Mouse (Mus musculus) MEL (cell line): ENCODE data around the gene Gm9117. TPM values are rescaled to one million over a fixed set of nuclear protein-coding genes. Genes with fewer than 3 reads are reported as not detected.
"Not testable (repeated sequence)": the region's sequence is repeated elsewhere in the genome, so short reads cannot be mapped to it uniquely, and the experiment has no call there.

Source experiments
- DNase-seq: peaks from one replicate; pipeline ENCODE4 v3.0.0; 2011; ENCODE audit warnings: low read depth, low spot score
- H3K27ac ChIP-seq: 2 replicates; pipeline ENCODE4 v1.5.1; 2012; ENCODE audit warnings: low read depth, mild to moderate bottlenecking, control low read depth, low read length, moderate library complexity; ENCODE audit not compliant: control insufficient read depth
- H3K27me3 ChIP-seq, 2 experiments: fragments of 150-350 bp in 1 of 2; sonication (generic) in 1 of 2; 2 replicates each; pipeline ENCODE4 v1.6.1; 2012; ENCODE audit warnings: low read length in 2 of 2, mild to moderate bottlenecking in 2 of 2, improper control_type of control experiment in 1 of 2, moderate library complexity in 1 of 2; ENCODE audit not compliant: insufficient read depth in 2 of 2, control insufficient read depth in 1 of 2
- H3K36me3 ChIP-seq, 2 experiments: 2 replicates each; pipeline ENCODE4 v1.6.1; 2012 to 2014; ENCODE audit warnings: low read length in 2 of 2, improper control_type of control experiment in 1 of 2, inconsistent platforms in 1 of 2, mild to moderate bottlenecking in 1 of 2; ENCODE audit not compliant: insufficient read depth in 2 of 2, control insufficient read depth in 1 of 2
- H3K4me1 ChIP-seq, 2 experiments: fragments of 150-350 bp in 1 of 2; sonication (generic) in 1 of 2; 2 replicates each; pipeline ENCODE4 v1.6.1; 2012; ENCODE audit warnings: low read length in 2 of 2, improper control_type of control experiment in 1 of 2, mild to moderate bottlenecking in 1 of 2; ENCODE audit not compliant: insufficient read depth in 2 of 2, control insufficient read depth in 1 of 2
- H3K4me3 ChIP-seq, 2 experiments: fragments of 150-350 bp in 1 of 2; sonication (generic) in 1 of 2; 2 replicates each; pipeline ENCODE4 v1.5.1; 2012; ENCODE audit warnings: low read depth in 2 of 2, low read length in 2 of 2, mild to moderate bottlenecking in 2 of 2, moderate library complexity in 2 of 2, control low read depth in 1 of 2, improper control_type of control experiment in 1 of 2; ENCODE audit not compliant: control insufficient read depth in 1 of 2, insufficient read depth in 1 of 2
- H3K79me2 ChIP-seq: 2 replicates; pipeline ENCODE4 v1.6.1; 2012; ENCODE audit warnings: mild to moderate bottlenecking, low read length, moderate library complexity; ENCODE audit not compliant: control insufficient read depth, poor library complexity, insufficient read depth
- H3K9ac ChIP-seq: 2 replicates; pipeline ENCODE4 v1.6.1; 2012; ENCODE audit warnings: low read depth, mild to moderate bottlenecking, control low read depth, low read length, moderate library complexity; ENCODE audit not compliant: control insufficient read depth, poor library complexity, severe bottlenecking
- H3K9me3 ChIP-seq: fragments of 150-350 bp; sonication (generic); replicated peaks from 2 replicates; pipeline ENCODE4 v1.6.1; 2012; ENCODE audit warnings: mild to moderate bottlenecking, low read length, improper control_type of control experiment, moderate library complexity; ENCODE audit not compliant: insufficient read depth
- polyA plus RNA-seq, 2 experiments: library from polyadenylated mRNA; stranded (reverse) in 1 of 2; unstranded in 1 of 2; fragments of >175 nt in 1 of 2; fragments of >200 nt in 1 of 2; gene quantifications; 2 replicates each; pipeline versions ENCODE4 v1.2.1 to v1.2.4; 2012; ENCODE audit warnings: low replicate concordance in 2 of 2, low read depth in 1 of 2; ENCODE audit not compliant: insufficient read length in 2 of 2, insufficient read depth in 1 of 2, missing spikeins in 1 of 2
- total RNA-seq: library from RNA; depleted of rRNA; stranded (reverse); fragments of 300-350 nt; gene quantifications from 2 replicates; pipeline ENCODE4 v1.2.3, GENCODE M21; 2012; rRNA removed

The Gm9117 gene
- total RNA-seq, result not detected in 2 replicates
- polyA plus RNA-seq, result not detected

GRCm38 (mm10) chr3:93943443-93943842 is at the start of gene Gm9117:
TSS of gene Gm9117 (minus strand) at chr3:93943543.
- H3K9ac ChIP-seq, H3K27ac ChIP-seq, H3K79me2 ChIP-seq, H3K9me3 ChIP-seq, H3K4me1 ChIP-seq, H3K36me3 ChIP-seq, DNase-seq, H3K27me3 ChIP-seq, H3K4me3 ChIP-seq: not testable (repeated sequence)

GRCm38 (mm10) chr3:93968938-93969337 is 25.6 kb upstream of the Gm9117 start:
- not testable (repeated sequence) for H3K4me3 ChIP-seq, H3K36me3 ChIP-seq, H3K79me2 ChIP-seq, H3K27ac ChIP-seq, H3K27me3 ChIP-seq, H3K4me1 ChIP-seq, H3K9ac ChIP-seq, H3K9me3 ChIP-seq, DNase-seq

GRCm38 (mm10) chr3:93961214-93961613 is 17.9 kb upstream of the Gm9117 start, which contains the start of gene Tdpoz5:
TSS of gene Tdpoz5 (minus strand) at chr3:93961314.
- DNase-seq, H3K79me2 ChIP-seq, H3K9ac ChIP-seq, H3K9me3 ChIP-seq, H3K27ac ChIP-seq, H3K4me3 ChIP-seq, H3K27me3 ChIP-seq, H3K36me3 ChIP-seq, H3K4me1 ChIP-seq: not testable (repeated sequence)

- not testable (repeated sequence) for DNase-seq, H3K4me3 ChIP-seq, H3K27ac ChIP-seq, H3K9me3 ChIP-seq, H3K79me2 ChIP-seq, H3K4me1 ChIP-seq, H3K36me3 ChIP-seq, H3K27me3 ChIP-seq, H3K9ac ChIP-seq
Observed at GRCm38 (mm10) chr3:93938386-93938785, 5.0 kb downstream of the Gm9117 start.

Other genes starting within 250 kb of the Gm9117 start
- not detected in 2 replicates for gene Gm5773, start 170.5 kb downstream of the Gm9117 start, total RNA-seq
- gene Gm5773, start 170.5 kb downstream of the Gm9117 start, polyA plus RNA-seq, result not detected
- gene Tdpoz4, start 147.1 kb downstream of the Gm9117 start, total RNA-seq, result not detected in 2 replicates
- gene Tdpoz4, start 147.1 kb downstream of the Gm9117 start, polyA plus RNA-seq, result not detected
- gene Tdpoz3, start 117.5 kb downstream of the Gm9117 start, total RNA-seq, result not detected in 2 replicates
- not detected for gene Tdpoz3, start 117.5 kb downstream of the Gm9117 start, polyA plus RNA-seq
- gene Tdpoz5, start 17.8 kb upstream of the Gm9117 start, total RNA-seq, result not detected in 2 replicates
- gene Tdpoz5, start 17.8 kb upstream of the Gm9117 start, polyA plus RNA-seq, result not detected
- gene Gm9125, start 111.3 kb upstream of the Gm9117 start, total RNA-seq, result not detected in 2 replicates
- gene Gm9125, start 111.3 kb upstream of the Gm9117 start, polyA plus RNA-seq, result not detected
- not detected in 2 replicates for gene Gm10697, start 129.1 kb upstream of the Gm9117 start, total RNA-seq
- not detected for gene Gm10697, start 129.1 kb upstream of the Gm9117 start, polyA plus RNA-seq
- not detected in 2 replicates for gene Gm10696, start 234.7 kb upstream of the Gm9117 start, total RNA-seq
- not detected for gene Gm10696, start 234.7 kb upstream of the Gm9117 start, polyA plus RNA-seq